Mouse (Mus musculus) MEL (cell line): ENCODE results near the gene Urah. TPM values are rescaled to one million over a fixed set of nuclear protein-coding genes. Genes with fewer than 3 reads are reported as not detected.
A peak's percentile ranks its signal among the peaks of the same experiment; 100 is the strongest.

Source experiments
- DNase-seq: peaks from one replicate; pipeline ENCODE4 v3.0.0; 2011; ENCODE audit warnings: low read depth, low spot score
- H3K27ac ChIP-seq: 2 replicates; pipeline ENCODE4 v1.5.1; 2012; ENCODE audit warnings: low read depth, mild to moderate bottlenecking, control low read depth, low read length, moderate library complexity; ENCODE audit not compliant: control insufficient read depth
- H3K27me3 ChIP-seq, 2 experiments: fragments of 150-350 bp in 1 of 2; sonication (generic) in 1 of 2; 2 replicates each; pipeline ENCODE4 v1.6.1; 2012; ENCODE audit warnings: low read length in 2 of 2, mild to moderate bottlenecking in 2 of 2, improper control_type of control experiment in 1 of 2, moderate library complexity in 1 of 2; ENCODE audit not compliant: insufficient read depth in 2 of 2, control insufficient read depth in 1 of 2
- H3K36me3 ChIP-seq, 2 experiments: 2 replicates each; pipeline ENCODE4 v1.6.1; 2012 to 2014; ENCODE audit warnings: low read length in 2 of 2, improper control_type of control experiment in 1 of 2, inconsistent platforms in 1 of 2, mild to moderate bottlenecking in 1 of 2; ENCODE audit not compliant: insufficient read depth in 2 of 2, control insufficient read depth in 1 of 2
- H3K4me1 ChIP-seq, 2 experiments: fragments of 150-350 bp in 1 of 2; sonication (generic) in 1 of 2; 2 replicates each; pipeline ENCODE4 v1.6.1; 2012; ENCODE audit warnings: low read length in 2 of 2, improper control_type of control experiment in 1 of 2, mild to moderate bottlenecking in 1 of 2; ENCODE audit not compliant: insufficient read depth in 2 of 2, control insufficient read depth in 1 of 2
- H3K4me3 ChIP-seq, 2 experiments: fragments of 150-350 bp in 1 of 2; sonication (generic) in 1 of 2; 2 replicates each; pipeline ENCODE4 v1.5.1; 2012; ENCODE audit warnings: low read depth in 2 of 2, low read length in 2 of 2, mild to moderate bottlenecking in 2 of 2, moderate library complexity in 2 of 2, control low read depth in 1 of 2, improper control_type of control experiment in 1 of 2; ENCODE audit not compliant: control insufficient read depth in 1 of 2, insufficient read depth in 1 of 2
- H3K79me2 ChIP-seq: 2 replicates; pipeline ENCODE4 v1.6.1; 2012; ENCODE audit warnings: mild to moderate bottlenecking, low read length, moderate library complexity; ENCODE audit not compliant: control insufficient read depth, poor library complexity, insufficient read depth
- H3K9ac ChIP-seq: 2 replicates; pipeline ENCODE4 v1.6.1; 2012; ENCODE audit warnings: low read depth, mild to moderate bottlenecking, control low read depth, low read length, moderate library complexity; ENCODE audit not compliant: control insufficient read depth, poor library complexity, severe bottlenecking
- H3K9me3 ChIP-seq: fragments of 150-350 bp; sonication (generic); replicated peaks from 2 replicates; pipeline ENCODE4 v1.6.1; 2012; ENCODE audit warnings: mild to moderate bottlenecking, low read length, improper control_type of control experiment, moderate library complexity; ENCODE audit not compliant: insufficient read depth
- CHD2 ChIP-seq: IDR thresholded peaks from 2 replicates; pipeline ENCODE4 v1.6.1; 2011; ENCODE audit warnings: low read length, improper control_type of control experiment
- CTCF ChIP-seq, 3 experiments: IDR thresholded peaks in 2 of 3; conservative IDR thresholded peaks in 1 of 3; 2 replicates each; pipeline ENCODE4 v1.5.1; 2011 to 2012; ENCODE audit warnings: low read length in 3 of 3, low read depth in 2 of 3, mild to moderate bottlenecking in 2 of 3, improper control_type of control experiment in 1 of 3, inconsistent platforms in 1 of 3, mixed read lengths in 1 of 3, moderate library complexity in 1 of 3; ENCODE audit not compliant: control insufficient read depth in 1 of 3, insufficient read depth in 1 of 3, poor library complexity in 1 of 3, severe bottlenecking in 1 of 3
- ELF1 ChIP-seq: IDR thresholded peaks from 2 replicates; pipeline ENCODE4 v1.6.1; 2014; ENCODE audit warnings: low read depth, mild to moderate bottlenecking, inconsistent platforms, low read length, improper control_type of control experiment, moderate library complexity
- ETS1 ChIP-seq: IDR thresholded peaks from 2 replicates; pipeline ENCODE4 v1.6.1; 2012; ENCODE audit warnings: low read depth, mild to moderate bottlenecking, inconsistent platforms, low read length, improper control_type of control experiment, moderate library complexity
- GATA1 ChIP-seq: IDR thresholded peaks from 2 replicates; pipeline ENCODE4 v1.6.1; 2011; ENCODE audit warnings: low read depth, low read length, improper control_type of control experiment
- HCFC1 ChIP-seq: IDR thresholded peaks from 2 replicates; pipeline ENCODE4 v1.6.1; 2012; ENCODE audit warnings: low read depth, mild to moderate bottlenecking, inconsistent platforms, low read length, improper control_type of control experiment, moderate library complexity
- JUND ChIP-seq: IDR thresholded peaks from 2 replicates; pipeline ENCODE4 v1.6.1; 2011; ENCODE audit warnings: low read depth, mild to moderate bottlenecking, improper control_type of control experiment, low read length
- KAT2A ChIP-seq: conservative IDR thresholded peaks from 2 replicates; pipeline ENCODE4 v1.6.1; 2012; ENCODE audit warnings: low read depth, low read length, improper control_type of control experiment, inconsistent platforms
- MAFK ChIP-seq: IDR thresholded peaks from 2 replicates; pipeline ENCODE4 v1.6.1; 2011; ENCODE audit warnings: low read depth, mild to moderate bottlenecking, low read length, improper control_type of control experiment, borderline replicate concordance
- MAX ChIP-seq: IDR thresholded peaks from 2 replicates; pipeline ENCODE4 v1.6.1; 2011; ENCODE audit warnings: low read length, improper control_type of control experiment
- MEF2A ChIP-seq: IDR thresholded peaks from 2 replicates; pipeline ENCODE4 v1.6.1; 2014; ENCODE audit warnings: low read depth, mild to moderate bottlenecking, inconsistent platforms, low read length, improper control_type of control experiment; ENCODE audit not compliant: poor library complexity, insufficient replicate concordance, severe bottlenecking; ENCODE audit errors: extremely low read depth
- MXI1 ChIP-seq: IDR thresholded peaks from 2 replicates; pipeline ENCODE4 v1.6.1; 2011; ENCODE audit warnings: mild to moderate bottlenecking, low read depth, low read length, improper control_type of control experiment
- MYB ChIP-seq: IDR thresholded peaks from 2 replicates; pipeline ENCODE4 v1.6.1; 2011; ENCODE audit warnings: mild to moderate bottlenecking, low read depth, low read length, improper control_type of control experiment
- NELFE ChIP-seq: IDR thresholded peaks from 2 replicates; pipeline ENCODE4 v1.6.1; 2011; ENCODE audit warnings: low read depth, low read length, improper control_type of control experiment
- NRF1 ChIP-seq: IDR thresholded peaks from 2 replicates; pipeline ENCODE4 v1.6.1; 2014; ENCODE audit warnings: low read depth, mild to moderate bottlenecking, inconsistent platforms, low read length, improper control_type of control experiment, moderate library complexity; ENCODE audit not compliant: poor library complexity, insufficient read depth, severe bottlenecking
- POLR2A ChIP-seq, 2 experiments: IDR thresholded peaks; 2 replicates each; pipeline ENCODE4 v1.6.1; 2011 to 2012; ENCODE audit warnings: low read length in 2 of 2, mild to moderate bottlenecking in 2 of 2, control low read depth in 1 of 2, improper control_type of control experiment in 1 of 2, low read depth in 1 of 2, moderate library complexity in 1 of 2; ENCODE audit not compliant: control insufficient read depth in 1 of 2, insufficient read depth in 1 of 2, poor library complexity in 1 of 2
- POLR2AphosphoS2 ChIP-seq: IDR thresholded peaks from 2 replicates; pipeline ENCODE4 v1.6.1; 2011; ENCODE audit warnings: low read length, improper control_type of control experiment
- POLR2AphosphoS5 ChIP-seq: IDR thresholded peaks from 2 replicates; pipeline ENCODE4 v1.6.1; 2012; ENCODE audit warnings: low read depth, borderline replicate concordance, mild to moderate bottlenecking, inconsistent platforms, low read length, moderate library complexity, mixed read lengths
- RAD21 ChIP-seq: IDR thresholded peaks from 2 replicates; pipeline ENCODE4 v1.6.1; 2011; ENCODE audit warnings: mild to moderate bottlenecking, low read depth, low read length, improper control_type of control experiment
- SIN3A ChIP-seq: IDR thresholded peaks from 2 replicates; pipeline ENCODE4 v1.6.1; 2012; ENCODE audit warnings: low read length, improper control_type of control experiment, inconsistent platforms
- SMC3 ChIP-seq: IDR thresholded peaks from 2 replicates; pipeline ENCODE4 v1.6.1; 2011; ENCODE audit warnings: low read depth, low read length, improper control_type of control experiment
- TAL1 ChIP-seq: IDR thresholded peaks from 2 replicates; pipeline ENCODE4 v1.6.1; 2012; ENCODE audit warnings: mild to moderate bottlenecking, inconsistent platforms, low read length, moderate library complexity, mixed read lengths
- TBP ChIP-seq: IDR thresholded peaks from 2 replicates; pipeline ENCODE4 v1.8.0; 2011; ENCODE audit warnings: low read depth, low read length, improper control_type of control experiment
- TCF12 ChIP-seq: IDR thresholded peaks from 2 replicates; pipeline ENCODE4 v1.6.1; 2014; ENCODE audit warnings: low read depth, mild to moderate bottlenecking, inconsistent platforms, low read length, improper control_type of control experiment, moderate library complexity
- UBTF ChIP-seq: IDR thresholded peaks from 2 replicates; pipeline ENCODE4 v1.6.1; 2012; ENCODE audit warnings: low read depth, mild to moderate bottlenecking, inconsistent platforms, low read length, improper control_type of control experiment, moderate library complexity, borderline replicate concordance; ENCODE audit not compliant: insufficient read depth
- USF1 ChIP-seq: IDR thresholded peaks from 2 replicates; pipeline ENCODE4 v1.6.1; 2014; ENCODE audit warnings: low read depth, mild to moderate bottlenecking, inconsistent platforms, low read length, improper control_type of control experiment, moderate library complexity
- USF2 ChIP-seq, 2 experiments: IDR thresholded peaks; 2 replicates each; pipeline ENCODE4 v1.6.1; 2011 to 2012; ENCODE audit warnings: improper control_type of control experiment in 2 of 2, low read length in 2 of 2, borderline replicate concordance in 1 of 2, inconsistent platforms in 1 of 2, low read depth in 1 of 2, mild to moderate bottlenecking in 1 of 2; ENCODE audit not compliant: insufficient read depth in 1 of 2
- ZC3H11A ChIP-seq: IDR thresholded peaks from 2 replicates; pipeline ENCODE4 v1.6.1; 2012; ENCODE audit warnings: low read depth, mild to moderate bottlenecking, inconsistent platforms, low read length, improper control_type of control experiment
- ZKSCAN1 ChIP-seq: IDR thresholded peaks from 2 replicates; pipeline ENCODE4 v1.6.1; 2012; ENCODE audit warnings: low read depth, mild to moderate bottlenecking, inconsistent platforms, low read length, improper control_type of control experiment, moderate library complexity
- ZMIZ1 ChIP-seq: IDR thresholded peaks from 2 replicates; pipeline ENCODE4 v1.6.1; 2012; ENCODE audit warnings: low read depth, mild to moderate bottlenecking, inconsistent platforms, low read length, improper control_type of control experiment, moderate library complexity
- ZNF384 ChIP-seq: IDR thresholded peaks from 2 replicates; pipeline ENCODE4 v1.6.1; 2012; ENCODE audit warnings: low read depth, mild to moderate bottlenecking, inconsistent platforms, low read length, improper control_type of control experiment
- polyA plus RNA-seq, 2 experiments: library from polyadenylated mRNA; stranded (reverse) in 1 of 2; unstranded in 1 of 2; fragments of >175 nt in 1 of 2; fragments of >200 nt in 1 of 2; gene quantifications; 2 replicates each; pipeline versions ENCODE4 v1.2.1 to v1.2.4; 2012; ENCODE audit warnings: low replicate concordance in 2 of 2, low read depth in 1 of 2; ENCODE audit not compliant: insufficient read length in 2 of 2, insufficient read depth in 1 of 2, missing spikeins in 1 of 2
- total RNA-seq: library from RNA; depleted of rRNA; stranded (reverse); fragments of 300-350 nt; gene quantifications from 2 replicates; pipeline ENCODE4 v1.2.3, GENCODE M21; 2012

The Urah gene
- total and polyA plus RNA-seq, 3 experiments: not detected

GRCm38 (mm10) chr7:140881696-140882468, 47.1 kb downstream of the Urah start, which contains the start of the genes Psmd13 and Sirt3:
TSS of gene Psmd13 (plus strand) at chr7:140881968.
TSS of gene Sirt3 (minus strand) at chr7:140882309.
- peak within 1 kb of the TSS; percentile 80 for H3K27ac ChIP-seq
- peaks cover 3 to 18% of the 10 kb centered on the region in 2 experiments for H3K36me3 ChIP-seq
- peak; percentile 100 for TF ChIP-seq SIN3A
- no peak for TF ChIP-seq CTCF (IDR thresholded peaks at IDR 0.05 in 2 of 3, conservative IDR thresholded peaks at IDR 0.05 in 1 of 3; ENCODE audit: control insufficient read depth in 1 of 3, insufficient read depth in 1 of 3, low read depth in 2 of 3, low read length in 3 of 3, poor library complexity in 1 of 3, severe bottlenecking in 1 of 3)
- no peak for TF ChIP-seq ZKSCAN1
- peak; percentile 79 for TF ChIP-seq KAT2A
- TF ChIP-seq ETS1: no peak
- TF ChIP-seq TBP: no peak
- TF ChIP-seq NRF1: 0 out of 2 replicates have a peak, but pooled peaks have one; percentile 15
- peak; percentile 94 for TF ChIP-seq HCFC1
- no peak for TF ChIP-seq RAD21
- TF ChIP-seq MAFK: no peak
- no peak for TF ChIP-seq UBTF
- TF ChIP-seq POLR2A (IDR thresholded peaks at IDR 0.05; ENCODE audit: control insufficient read depth in 1 of 2, insufficient read depth in 1 of 2, low read depth in 1 of 2, low read length in 2 of 2, poor library complexity in 1 of 2): peak; percentile 38 to 68; a peak in 1 of 4 replicates
- peak; percentile 96 for TF ChIP-seq ELF1
- TF ChIP-seq MAX: peak; percentile 52; the same call in 1 of the 2 replicates
- peak; percentile 93 for TF ChIP-seq MXI1
- TF ChIP-seq POLR2AphosphoS5: no peak
- TF ChIP-seq USF1: peak; percentile 68
- no peak for TF ChIP-seq TAL1
- TF ChIP-seq POLR2AphosphoS2: peak; percentile 25; the same call in 1 of the 2 replicates
- no peak for TF ChIP-seq MEF2A
- no peak for TF ChIP-seq CHD2
- no peak for TF ChIP-seq GATA1
- TF ChIP-seq USF2 (IDR thresholded peaks at IDR 0.05; ENCODE audit: borderline replicate concordance in 1 of 2, insufficient read depth in 1 of 2, low read depth in 1 of 2, low read length in 2 of 2): no peak
- peak; percentile 20; the same call in 1 of the 2 replicates for TF ChIP-seq ZMIZ1
- TF ChIP-seq TCF12: peak; percentile 44; the same call in 1 of the 2 replicates
- TF ChIP-seq SMC3: no peak
- peak; percentile 85 for TF ChIP-seq NELFE
- TF ChIP-seq MYB: no peak
- no peak for TF ChIP-seq JUND
- TF ChIP-seq ZNF384: no peak
- no peak for TF ChIP-seq ZC3H11A
- H3K9me3 ChIP-seq: no peaks in the 10 kb centered on the region
- DNase-seq: peak; percentile 96
- peak within 1 kb of the TSS; percentile 92 for H3K4me3 ChIP-seq
- H3K27me3 ChIP-seq: no peaks in the 10 kb centered on the region
- H3K4me1 ChIP-seq: peaks cover 0 to 14% of the 10 kb centered on the region in 2 experiments; a peak in 3 of 4 replicates
- H3K79me2 ChIP-seq: peaks cover 15% of the 10 kb centered on the region
- H3K9ac ChIP-seq: peak within 1 kb of the TSS; percentile 88
